Mouse (Mus musculus) brain, embryonic 18.5 days (tissue): Measurements from ENCODE around the gene Lbhd1.
"Not testable (repeated sequence)": the region's sequence is repeated elsewhere in the genome, so short reads cannot be mapped to it uniquely, and the experiment has no call there.

Experiments used
- DNase-seq: peaks from one replicate; pipeline ENCODE4 v3.0.0-alpha.2; 2012; ENCODE audit warnings: low read depth, low spot score

Gene Lbhd1

GRCm38 (mm10) chr19:8871267-8872186 lies 12.0 kb upstream of the Lbhd1 start, which contains the start of gene Ubxn1:
Ubxn1 (plus strand) TSS chr19:8871496.
- DNase-seq: peak; percentile 95

- no peak for DNase-seq
These were observed 11.2 kb upstream of the Lbhd1 start for GRCm38 (mm10) chr19:8872266-8872840.

- no peak for DNase-seq
These were observed 8.5 kb upstream of the Lbhd1 start for GRCm38 (mm10) chr19:8875031-8875430.

GRCm38 (mm10) chr19:8880311-8881033 lies 3.1 kb upstream of the Lbhd1 start, which contains the start of gene Uqcc3:
Uqcc3 (minus strand) TSS chr19:8880923.
- peak; percentile 74 for DNase-seq

GRCm38 (mm10) chr19:8881034-8881392 lies 2.5 kb upstream of the Lbhd1 start:
- no peak for DNase-seq

GRCm38 (mm10) chr19:8886916-8887584 lies 3.5 kb downstream of the Lbhd1 start:
- DNase-seq: no peak

GRCm38 (mm10) chr19:8887585-8888463 lies 4.3 kb downstream of the Lbhd1 start:
- no peak for DNase-seq

GRCm38 (mm10) chr19:8888511-8889385 lies 5.2 kb downstream of the Lbhd1 start, which contains the start of the genes 1810009A15Rik and Gm49416:
1810009A15Rik (plus strand) TSS chr19:8888853.
Gm49416 (plus strand) TSS chr19:8888926.
- DNase-seq: peak; percentile 93

GRCm38 (mm10) chr19:8892829-8893766 lies 9.6 kb downstream of the Lbhd1 start, which contains the start of gene Ints5:
Ints5 (plus strand) TSS chr19:8893005.
- peak; percentile 68 for DNase-seq

- no peak for DNase-seq
These were observed 11.9 kb downstream of the Lbhd1 start for GRCm38 (mm10) chr19:8895397-8895960.

GRCm38 (mm10) chr19:8896231-8896630 lies 12.7 kb downstream of the Lbhd1 start:
- DNase-seq: not testable (repeated sequence)

GRCm38 (mm10) chr19:8897211-8897864 lies 13.8 kb downstream of the Lbhd1 start:
- not testable (repeated sequence) for DNase-seq

- peak; percentile 90 for DNase-seq
These were observed 14.4 kb downstream of the Lbhd1 start, which contains the start of gene Ganab for GRCm38 (mm10) chr19:8897865-8898495. Ganab (plus strand) TSS chr19:8898071.

- no peak for DNase-seq
These were observed 15.0 kb downstream of the Lbhd1 start for GRCm38 (mm10) chr19:8898576-8898975.

GRCm38 (mm10) chr19:8899079-8899478 lies 15.5 kb downstream of the Lbhd1 start:
- DNase-seq: no peak

- no peak for DNase-seq
These were observed 19.9 kb downstream of the Lbhd1 start for GRCm38 (mm10) chr19:8903412-8903811.

- DNase-seq: no peak
These were observed 25.0 kb downstream of the Lbhd1 start for GRCm38 (mm10) chr19:8908531-8908930.
